Mouse (Mus musculus): ENCODE data around the gene Hmga1b. TPM values are rescaled to one million over a fixed set of nuclear protein-coding genes. Genes with fewer than 3 reads are reported as not detected.
"Not testable (repeated sequence)": the region's sequence is repeated elsewhere in the genome, so short reads cannot be mapped to it uniquely, and the experiment has no call there.

The Hmga1b gene
- 5.4 and 6.8 TPM in 2 replicates for polyA plus RNA-seq (2016; fragmentation: Nextera tagmentation; extraction: Ambion mirVana)

DNA sequence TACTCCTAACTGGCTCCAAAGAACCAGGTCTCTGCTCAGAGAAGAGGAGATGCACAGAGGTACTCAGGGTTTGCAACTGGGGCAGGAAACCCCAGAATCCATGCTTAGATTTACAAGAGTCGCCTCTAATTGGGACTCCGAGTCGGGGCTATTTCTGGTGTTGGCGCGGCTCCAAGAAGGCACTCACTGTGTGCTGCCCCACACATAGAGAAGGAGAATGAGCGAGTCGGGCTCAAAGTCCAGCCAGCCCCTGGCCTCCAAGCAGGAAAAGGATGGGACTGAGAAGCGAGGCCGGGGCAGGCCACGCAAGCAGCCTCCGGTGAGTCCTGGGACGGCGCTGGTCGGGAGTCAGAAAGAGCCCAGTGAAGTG lies at the start of gene Hmga1b:
Gene Hmga1b (plus strand): TSS at position 123 of the 370 bp plus-strand sequence.
- H3K27me3 ChIP-seq = peaks cover 20% of the 10 kb centered on the region
- not testable (repeated sequence) for H3K36me3 ChIP-seq; ATAC-seq (ENCODE audit: low FRiP score, low read depth); H3K27ac ChIP-seq (replicated peaks); H3K4me3 ChIP-seq; H3K9ac ChIP-seq (replicated peaks); H3K4me1 ChIP-seq
- 20% methylated on average over 14 of the region's 14 CpGs for WGBS
- peaks cover 13% of the 10 kb centered on the region for H3K9me3 ChIP-seq
- peak within 1 kb of the TSS; percentile 26; the same call in 1 of the 2 replicates for H3K4me2 ChIP-seq (replicated peaks)

DNA sequence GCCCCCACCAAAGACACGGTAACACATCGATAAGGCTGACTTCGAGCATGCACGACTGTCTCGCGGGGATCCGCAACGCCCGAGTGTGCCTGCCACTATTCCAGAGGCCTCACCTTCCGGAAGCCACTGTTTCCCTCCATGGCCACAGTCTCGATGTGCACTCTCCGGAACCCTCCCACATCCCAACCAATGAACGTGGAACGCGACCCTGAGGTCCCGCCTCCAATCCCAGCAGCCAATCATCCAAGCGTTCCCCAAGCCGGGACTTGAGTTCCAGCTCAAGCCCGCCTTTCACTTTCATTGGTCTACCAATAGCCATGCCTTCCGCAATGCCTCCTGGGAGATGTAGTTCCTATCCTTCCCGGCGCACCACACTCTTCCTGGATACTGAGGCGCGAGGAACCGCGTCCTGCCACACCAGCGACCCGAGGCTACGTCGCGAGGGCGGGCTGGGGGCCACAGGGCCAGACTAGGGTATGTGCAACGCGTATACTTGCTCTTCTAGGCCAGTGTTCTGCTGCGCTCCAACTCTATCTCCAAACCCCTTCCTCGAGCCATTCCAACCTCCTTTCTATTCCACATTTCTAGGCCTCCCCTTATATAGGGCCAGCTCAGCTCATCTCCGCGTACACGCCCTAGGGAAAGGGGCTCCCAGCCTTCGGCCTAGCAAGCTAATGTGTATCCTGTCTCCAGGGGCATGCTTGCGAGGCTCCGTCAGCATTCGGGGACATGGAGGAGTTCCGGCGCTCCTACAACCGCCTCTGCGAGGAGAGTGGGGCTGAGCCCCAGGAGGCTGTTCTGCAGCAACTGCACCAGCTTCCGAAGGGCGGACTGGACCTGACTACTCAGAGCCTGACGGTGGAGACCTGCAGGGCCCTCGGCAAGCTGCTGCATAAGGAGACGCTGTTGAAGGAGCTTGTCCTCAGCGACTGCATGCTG lies 48.7 kb upstream of the Hmga1b start, which contains the start of the genes Cenpx and Lrrc45:
Gene Cenpx (minus strand): TSS at position 159 of the 939 bp plus-strand sequence.
Gene Lrrc45 (plus strand): TSS at position 346 of the 939 bp plus-strand sequence.
- H3K4me2 ChIP-seq (replicated peaks) = peak within 1 kb of the TSS; percentile 84
- WGBS = 3% methylated on average over 53 of the region's 53 CpGs
- H3K27ac ChIP-seq (replicated peaks) = peak within 1 kb of the TSS; percentile 65
- H3K27me3 ChIP-seq = no peaks in the 10 kb centered on the region
- peak; percentile 96 for ATAC-seq (ENCODE audit: low FRiP score, low read depth)
- H3K4me1 ChIP-seq = peaks cover 38% of the 10 kb centered on the region
- H3K36me3 ChIP-seq = peaks cover 50% of the 10 kb centered on the region
- H3K9ac ChIP-seq (replicated peaks) = peak within 1 kb of the TSS; percentile 77
- H3K4me3 ChIP-seq = peak within 1 kb of the TSS; percentile 62
- H3K9me3 ChIP-seq = no peaks in the 10 kb centered on the region

DNA sequence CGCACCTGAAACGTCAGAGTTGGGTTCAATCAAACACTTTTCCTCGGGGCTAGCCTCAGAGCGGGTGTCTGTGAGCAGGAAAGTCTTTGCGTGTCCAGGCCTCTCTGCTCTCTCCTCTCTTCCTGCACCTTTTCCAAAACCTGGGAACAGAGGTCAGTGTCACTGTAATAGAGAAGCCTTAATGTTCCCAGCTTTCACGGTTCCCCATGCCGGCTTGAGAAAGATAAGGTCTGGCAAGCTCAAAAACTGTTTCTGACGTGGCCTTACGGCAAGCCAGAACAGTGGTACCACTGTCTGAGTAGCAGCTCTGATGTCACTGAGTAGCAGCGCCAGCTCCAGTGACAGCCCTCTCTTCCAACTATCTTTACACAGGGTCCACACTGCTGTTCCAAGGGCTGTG lies 48.0 kb upstream of the Hmga1b start:
- Histone ChIP-seq H3K4me1 (peaks cover 38% of the 10 kb centered on the region), H3K9ac (replicated peaks) (peak overlapping the region; percentile 77), H3K9me3 (no peaks in the 10 kb centered on the region), H3K4me3 (peak overlapping the region; percentile 62), H3K27me3 (no peaks in the 10 kb centered on the region), H3K36me3 (peaks cover 50% of the 10 kb centered on the region), H3K4me2 (replicated peaks) (peak overlapping the region; percentile 84), H3K27ac (replicated peaks) (0 out of 2 replicates have a peak overlapping the region, but pooled peaks have one; percentile 5)
- ATAC-seq (ENCODE audit: low FRiP score, low read depth) = no peak
- WGBS = 65% methylated on average over 10 of the region's 10 CpGs

DNA sequence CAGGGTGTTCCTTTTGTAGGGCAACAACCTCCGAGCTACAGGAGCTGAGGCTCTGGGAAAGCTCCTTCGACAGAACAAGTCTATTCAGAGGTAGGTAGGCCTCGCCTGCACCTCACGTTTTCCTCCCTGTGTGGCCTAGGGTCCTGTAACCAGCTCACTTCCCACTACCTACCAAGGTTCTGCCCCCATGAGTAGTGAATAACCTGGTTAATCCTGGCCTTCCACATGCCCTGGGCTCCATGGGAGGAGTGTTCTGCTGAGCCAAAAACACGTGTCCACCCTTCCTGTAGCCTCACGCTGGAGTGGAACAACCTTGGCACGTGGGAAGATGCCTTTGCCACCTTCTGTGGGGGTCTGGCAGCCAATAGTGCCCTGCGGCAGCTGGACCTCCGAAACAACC lies 47.5 kb upstream of the Hmga1b start:
- ATAC-seq (ENCODE audit: low FRiP score, low read depth) = no peak
- H3K4me1 ChIP-seq = peaks cover 38% of the 10 kb centered on the region
- no peak overlapping the region; the same call in 1 of the 2 replicates for H3K9ac ChIP-seq (replicated peaks)
- H3K27ac ChIP-seq (replicated peaks) = no peak overlapping the region
- peaks cover 5% of the 10 kb centered on the region for H3K27me3 ChIP-seq
- H3K36me3 ChIP-seq = peaks cover 50% of the 10 kb centered on the region
- WGBS = 95% methylated on average over 9 of the region's 9 CpGs
- no peak overlapping the region for H3K4me3 ChIP-seq
- peak overlapping the region; percentile 84; the same call in 1 of the 2 replicates for H3K4me2 ChIP-seq (replicated peaks)
- no peaks in the 10 kb centered on the region for H3K9me3 ChIP-seq

DNA sequence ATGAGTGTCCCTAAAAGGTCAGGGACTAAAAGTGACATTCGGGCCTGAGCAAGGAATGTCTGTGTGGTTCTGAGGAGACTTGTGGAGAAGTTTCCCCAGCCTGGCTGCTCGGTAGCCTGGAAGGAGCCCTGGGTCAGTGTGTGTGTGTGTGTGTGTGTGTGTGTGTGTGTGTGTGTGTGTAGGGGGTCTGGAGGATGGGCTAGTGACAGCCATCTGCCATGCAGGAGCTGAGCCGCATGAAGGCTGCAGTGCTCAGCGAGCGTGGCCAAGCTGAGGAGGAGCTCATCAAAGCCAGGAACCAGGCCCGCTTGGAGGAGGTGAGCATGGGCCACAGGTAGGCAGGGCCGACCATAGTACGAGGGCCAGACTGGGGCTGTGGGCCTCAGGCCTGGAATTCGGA lies 43.4 kb upstream of the Hmga1b start:
- peaks cover 38% of the 10 kb centered on the region for H3K27me3 ChIP-seq
- no peak for ATAC-seq (ENCODE audit: low FRiP score, low read depth)
- H3K27ac ChIP-seq (replicated peaks) = no peak overlapping the region
- H3K36me3 ChIP-seq = peaks cover 42% of the 10 kb centered on the region
- peaks cover 41% of the 10 kb centered on the region for H3K4me1 ChIP-seq
- no peaks in the 10 kb centered on the region for H3K9me3 ChIP-seq
- H3K4me2 ChIP-seq (replicated peaks) = no peak overlapping the region
- no peak overlapping the region for H3K9ac ChIP-seq (replicated peaks)
- WGBS = 92% methylated on average over 9 of the region's 9 CpGs
- H3K4me3 ChIP-seq = no peak overlapping the region

DNA sequence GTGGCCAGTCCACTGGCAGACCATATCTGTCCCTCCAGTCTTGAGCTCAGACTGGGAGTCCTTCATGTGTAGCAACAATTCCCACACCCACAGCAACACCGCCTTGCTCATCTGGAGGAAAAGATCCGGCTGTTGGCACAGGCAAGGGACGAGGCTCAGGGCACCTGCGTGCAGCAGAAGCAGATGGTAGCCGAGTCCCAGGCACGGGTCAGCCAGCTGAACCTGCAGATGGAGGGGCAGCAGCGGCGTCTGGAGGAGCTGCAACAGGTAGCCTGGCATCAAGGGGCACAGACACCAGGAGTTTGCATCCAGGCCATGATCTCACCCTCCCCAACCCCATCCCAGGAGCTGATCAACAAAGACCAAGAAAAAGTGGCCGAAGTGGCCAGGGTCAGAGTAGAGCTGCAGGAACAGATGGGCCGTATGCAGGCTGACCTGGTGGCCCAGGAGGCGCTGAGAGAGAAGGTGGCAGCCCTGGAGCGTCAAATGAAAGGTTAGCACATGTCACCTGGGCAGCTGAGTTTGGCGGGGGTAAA lies 42.7 kb upstream of the Hmga1b start:
- H3K4me3 ChIP-seq = no peak overlapping the region
- no peak overlapping the region; the same call in 1 of the 2 replicates for H3K9ac ChIP-seq (replicated peaks)
- peak overlapping the region; percentile 87; the same call in 1 of the 2 replicates for H3K4me2 ChIP-seq (replicated peaks)
- ATAC-seq (ENCODE audit: low FRiP score, low read depth) = no peak
- H3K4me1 ChIP-seq = peaks cover 34% of the 10 kb centered on the region
- WGBS = 90% methylated on average over 13 of the region's 13 CpGs
- H3K36me3 ChIP-seq = peaks cover 42% of the 10 kb centered on the region
- H3K9me3 ChIP-seq = no peaks in the 10 kb centered on the region
- peaks cover 40% of the 10 kb centered on the region for H3K27me3 ChIP-seq
- H3K27ac ChIP-seq (replicated peaks) = no peak overlapping the region

DNA sequence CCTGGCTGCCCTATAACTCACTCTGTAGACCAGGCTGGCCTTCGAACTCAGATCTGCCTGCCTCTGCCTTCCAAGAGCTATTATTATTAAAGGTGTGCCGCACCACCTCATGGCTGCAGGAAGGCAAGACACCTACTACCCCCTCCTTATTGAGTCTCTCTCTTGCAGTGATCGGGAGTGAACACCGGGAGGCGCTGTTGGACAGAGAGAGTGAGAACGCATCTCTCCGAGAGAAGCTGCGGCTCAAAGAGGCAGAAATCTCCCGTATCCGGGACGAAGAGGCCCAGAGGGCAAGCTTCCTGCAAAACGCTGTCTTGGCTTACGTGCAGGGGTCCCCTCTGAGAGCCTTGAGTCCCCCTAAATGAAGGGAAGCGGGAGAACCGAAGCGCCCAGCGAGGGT lies 42.1 kb upstream of the Hmga1b start:
- peak overlapping the region; percentile 89 for H3K9ac ChIP-seq (replicated peaks)
- WGBS = 9% methylated on average over 17 of the region's 17 CpGs
- peaks cover 45% of the 10 kb centered on the region for H3K27me3 ChIP-seq
- 0 out of 2 replicates have a peak overlapping the region, but pooled peaks have one; percentile 42 for H3K27ac ChIP-seq (replicated peaks)
- H3K4me3 ChIP-seq = peak overlapping the region; percentile 71
- ATAC-seq (ENCODE audit: low FRiP score, low read depth) = peak; percentile 24; the same call in 1 of the 2 replicates
- H3K4me1 ChIP-seq = peaks cover 29% of the 10 kb centered on the region
- peak overlapping the region; percentile 87 for H3K4me2 ChIP-seq (replicated peaks)
- H3K9me3 ChIP-seq = no peaks in the 10 kb centered on the region
- H3K36me3 ChIP-seq = peaks cover 42% of the 10 kb centered on the region

DNA sequence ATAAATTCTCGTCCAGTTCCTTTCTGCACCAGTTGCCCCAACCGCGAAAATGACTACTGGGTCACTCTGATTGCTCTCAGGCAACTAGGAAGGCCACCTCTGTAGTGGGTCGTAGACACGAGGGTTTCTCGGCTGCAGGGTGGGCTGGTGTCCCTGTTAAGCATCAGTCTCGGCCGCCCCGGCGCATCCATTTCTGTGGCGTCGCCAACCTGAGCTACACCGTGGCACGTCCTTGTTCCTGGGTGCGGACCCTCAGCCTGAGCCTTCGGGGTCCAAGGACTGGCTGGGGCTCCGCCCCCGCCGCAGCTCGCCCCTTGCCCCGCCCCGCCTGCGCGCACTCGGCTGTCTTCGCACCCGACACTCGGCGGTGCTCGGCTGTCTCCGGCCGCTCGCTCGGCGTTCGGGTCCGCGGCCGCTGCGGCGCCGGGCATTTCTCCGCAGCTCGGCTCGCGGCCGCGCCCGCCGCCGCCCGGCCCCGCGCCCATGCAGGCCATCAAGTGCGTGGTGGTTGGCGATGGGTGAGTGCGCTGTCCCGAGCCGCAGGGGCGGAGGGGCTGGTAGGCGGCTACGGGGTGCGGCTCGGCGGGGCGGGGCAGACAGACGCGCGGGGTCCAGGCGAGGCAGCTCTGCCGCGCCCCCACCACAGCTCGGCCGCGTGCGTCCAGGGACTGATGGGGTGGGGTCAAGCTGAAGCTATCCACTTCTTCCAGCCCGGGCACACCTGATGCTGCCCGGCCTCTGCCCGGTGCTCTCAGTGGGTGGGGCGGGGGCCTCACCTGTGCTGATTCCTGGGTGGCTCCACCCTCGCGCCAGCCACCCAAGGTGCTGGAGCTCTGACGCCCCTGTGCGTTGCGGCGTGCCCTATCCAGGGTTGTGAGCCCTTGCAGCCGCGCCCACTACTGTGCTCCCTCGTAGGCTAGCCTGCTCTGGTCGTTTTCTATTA lies 41.2 kb upstream of the Hmga1b start, which contains the start of gene Rac3:
Gene Rac3 (plus strand): TSS at position 347 of the 943 bp plus-strand sequence.
- Histone ChIP-seq H3K9me3 (no peaks in the 10 kb centered on the region), H3K36me3 (peaks cover 36% of the 10 kb centered on the region), H3K4me1 (peaks cover 27% of the 10 kb centered on the region), H3K27me3 (peaks cover 54% of the 10 kb centered on the region), H3K27ac (replicated peaks) (peak within 1 kb of the TSS; percentile 56), H3K4me3 (peak within 1 kb of the TSS; percentile 71), H3K9ac (replicated peaks) (peak within 1 kb of the TSS; percentile 89), H3K4me2 (replicated peaks) (peak within 1 kb of the TSS; percentile 87)
- under 1% methylated on average over 86 of the region's 90 CpGs for WGBS
- peak; percentile 82 for ATAC-seq (ENCODE audit: low FRiP score, low read depth)

DNA sequence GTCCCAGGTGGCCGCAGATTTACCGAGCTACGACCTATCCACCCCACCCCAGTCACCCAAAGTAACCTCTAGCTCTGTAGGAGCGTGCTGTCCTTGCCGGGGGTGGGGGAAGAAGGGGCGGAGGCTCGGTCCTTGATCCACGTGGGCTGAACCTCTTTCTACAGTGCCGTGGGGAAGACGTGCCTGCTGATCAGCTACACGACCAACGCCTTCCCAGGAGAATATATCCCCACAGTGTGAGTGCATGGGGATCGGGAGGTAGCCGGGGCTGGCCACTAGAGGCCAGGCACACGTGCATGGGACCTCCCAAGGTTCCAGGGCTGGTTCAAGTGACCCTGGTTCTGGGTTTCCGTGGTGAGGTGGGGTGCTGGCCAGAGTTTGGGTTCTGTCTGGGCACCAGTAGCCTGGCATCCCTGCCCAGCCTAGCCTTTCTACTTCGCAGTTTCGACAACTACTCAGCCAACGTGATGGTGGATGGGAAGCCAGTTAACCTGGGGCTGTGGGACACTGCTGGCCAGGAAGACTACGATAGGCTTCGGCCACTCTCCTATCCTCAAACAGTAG lies 40.4 kb upstream of the Hmga1b start:
- WGBS = 21% methylated on average over 21 of the region's 21 CpGs
- Histone ChIP-seq H3K4me3 (peak overlapping the region; percentile 71), H3K27ac (replicated peaks) (no peak overlapping the region), H3K9ac (replicated peaks) (peak overlapping the region; percentile 89), H3K4me1 (peaks cover 34% of the 10 kb centered on the region), H3K27me3 (peaks cover 59% of the 10 kb centered on the region), H3K9me3 (no peaks in the 10 kb centered on the region), H3K4me2 (replicated peaks) (peak overlapping the region; percentile 87), H3K36me3 (peaks cover 30% of the 10 kb centered on the region)
- no peak for ATAC-seq (ENCODE audit: low FRiP score, low read depth)

DNA sequence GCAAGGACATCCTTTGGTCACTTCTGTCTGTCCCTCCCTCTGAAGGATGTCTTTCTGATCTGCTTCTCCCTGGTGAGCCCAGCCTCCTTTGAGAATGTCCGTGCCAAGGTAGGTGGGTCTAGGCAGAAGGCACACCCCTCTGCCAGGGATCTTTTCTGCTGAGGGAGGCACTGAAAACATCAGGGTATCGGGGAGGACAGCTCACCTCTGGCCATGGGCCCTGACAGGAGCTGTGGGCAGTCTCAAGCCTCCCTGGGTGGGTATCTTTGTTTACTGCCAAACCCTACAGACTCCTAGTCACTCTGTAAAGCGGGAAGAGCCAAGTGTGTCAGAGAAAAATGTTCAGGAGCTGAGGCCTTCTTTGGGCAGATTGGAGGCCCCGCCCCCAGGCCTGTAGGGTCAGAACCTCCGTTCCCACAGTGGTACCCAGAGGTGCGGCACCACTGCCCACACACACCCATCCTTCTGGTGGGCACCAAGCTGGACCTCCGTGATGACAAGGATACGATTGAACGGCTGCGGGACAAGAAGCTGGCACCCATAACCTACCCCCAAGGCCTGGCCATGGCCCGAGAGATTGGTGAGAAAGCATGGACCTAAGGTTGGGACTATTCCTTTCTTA lies 39.7 kb upstream of the Hmga1b start:
- Histone ChIP-seq H3K4me1 (peaks cover 34% of the 10 kb centered on the region), H3K36me3 (peaks cover 22% of the 10 kb centered on the region), H3K27me3 (peaks cover 59% of the 10 kb centered on the region), H3K9ac (replicated peaks) (no peak overlapping the region), H3K27ac (replicated peaks) (no peak overlapping the region), H3K4me2 (replicated peaks) (peak overlapping the region; percentile 87; the same call in 1 of the 2 replicates), H3K4me3 (peak overlapping the region; percentile 71; the same call in 1 of the 2 replicates), H3K9me3 (no peaks in the 10 kb centered on the region)
- WGBS = 89% methylated on average over 11 of the region's 11 CpGs
- no peak for ATAC-seq (ENCODE audit: low FRiP score, low read depth)
